Mouse (Mus musculus): ENCODE results near the gene Tnfsf11. TPM values are rescaled to one million over a fixed set of nuclear protein-coding genes. Genes with fewer than 3 reads are reported as not detected.

The Tnfsf11 gene
- polyA plus RNA-seq, 1 experiment from 2014 or later, result not detected

DNA sequence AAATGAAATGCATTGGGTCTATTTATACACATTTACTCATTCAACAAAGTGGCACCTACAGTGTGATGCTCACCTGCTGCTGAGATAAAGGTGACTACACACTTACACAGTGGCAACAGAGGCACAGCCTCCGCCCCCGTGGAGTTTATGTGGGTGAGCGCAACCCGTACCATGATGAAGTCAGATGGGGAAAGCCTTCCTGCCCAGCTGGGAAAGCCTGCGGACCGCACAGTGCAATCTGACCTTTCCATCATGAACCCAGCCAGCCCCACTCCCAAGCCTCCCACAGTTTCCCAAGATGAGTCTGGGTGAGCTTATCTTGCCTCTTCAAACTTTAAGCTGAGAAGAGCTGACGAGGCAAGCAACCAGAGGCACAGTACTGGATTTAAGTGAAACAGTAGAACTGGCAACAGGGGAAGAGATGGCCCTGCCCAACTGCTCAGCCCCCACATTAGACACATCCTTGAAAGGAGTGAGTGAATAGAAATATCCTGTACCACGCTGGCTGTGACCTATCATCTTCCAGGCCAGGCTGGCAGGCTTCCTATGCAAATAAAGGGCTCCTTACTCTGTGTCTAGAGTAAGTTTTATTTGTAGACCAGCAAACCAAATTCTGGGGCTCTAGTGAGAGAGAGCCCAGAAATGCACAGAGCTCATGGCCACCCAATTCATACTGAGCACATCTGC is 22.1 kb upstream of the Tnfsf11 start:
- WGBS, result 77% methylated on average over 8 of the region's 8 CpGs
- Histone ChIP-seq H3K9ac (no peak overlapping the region), H3K4me2 (no peak overlapping the region), H3K27ac (replicated peaks) (no peak overlapping the region), H3K4me1 (replicated peaks) (peaks cover 6% of the 10 kb centered on the region; the same call in 1 of the 2 replicates), H3K27me3 (no peaks in the 10 kb centered on the region), H3K36me3 (no peaks in the 10 kb centered on the region), H3K9me3 (no peaks in the 10 kb centered on the region), H3K4me3 (no peak overlapping the region)
- ATAC-seq (ENCODE audit: low read depth), result no peak

DNA sequence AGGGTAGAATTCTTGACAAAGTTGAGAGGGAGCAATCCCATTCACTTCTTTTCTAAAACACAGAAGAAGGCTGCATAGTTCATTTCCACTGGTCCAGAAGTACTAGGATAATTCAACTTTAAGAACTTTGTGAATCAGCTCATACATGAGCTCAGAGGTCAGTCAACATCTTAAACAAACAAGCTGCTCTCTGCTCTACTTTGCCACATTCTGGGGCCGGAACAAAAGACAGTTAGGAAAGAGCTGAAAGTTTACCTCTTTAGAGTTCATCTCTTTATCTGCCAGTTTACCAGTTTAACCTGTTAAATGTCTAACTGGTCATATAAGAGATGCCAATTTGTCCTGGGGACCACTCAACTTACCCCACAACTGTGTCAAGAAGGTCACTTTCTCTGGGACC is 15.5 kb upstream of the Tnfsf11 start:
- no peaks in the 10 kb centered on the region for H3K36me3 ChIP-seq
- H3K4me1 ChIP-seq (replicated peaks), result no peaks in the 10 kb centered on the region
- no peak overlapping the region for H3K9ac ChIP-seq
- H3K27me3 ChIP-seq, result no peaks in the 10 kb centered on the region
- no peaks in the 10 kb centered on the region for H3K9me3 ChIP-seq
- H3K27ac ChIP-seq (replicated peaks), result no peak overlapping the region
- no peak for ATAC-seq (ENCODE audit: low read depth)
- H3K4me3 ChIP-seq, result no peak overlapping the region
- H3K4me2 ChIP-seq, result no peak overlapping the region
- WGBS, result 86% methylated on average over 1 of the region's 1 CpGs

DNA sequence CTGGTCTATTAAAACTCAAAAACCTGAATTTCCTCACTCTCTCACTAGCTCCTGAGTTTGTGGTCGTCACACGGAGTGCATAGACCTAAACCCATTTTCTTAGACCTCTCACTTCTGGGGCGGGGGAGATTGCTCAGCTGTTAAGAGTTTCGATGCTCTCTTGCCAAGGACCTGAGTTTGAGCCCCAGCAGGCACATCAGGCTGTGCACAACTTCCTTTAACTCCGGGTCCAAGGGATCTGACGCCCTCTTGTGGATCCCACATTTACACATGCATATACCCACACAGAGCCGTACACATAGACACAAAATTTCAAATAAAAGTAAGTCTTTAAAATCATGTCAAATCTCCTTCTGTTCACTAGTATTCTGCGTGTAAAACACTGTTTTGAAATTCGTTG is 15.1 kb upstream of the Tnfsf11 start:
- no peaks in the 10 kb centered on the region for H3K27me3 ChIP-seq
- H3K4me3 ChIP-seq, result no peak overlapping the region
- no peaks in the 10 kb centered on the region for H3K36me3 ChIP-seq
- 86% methylated on average over 9 of the region's 9 CpGs for WGBS
- H3K4me2 ChIP-seq, result no peak overlapping the region
- no peak overlapping the region for H3K27ac ChIP-seq (replicated peaks)
- H3K4me1 ChIP-seq (replicated peaks), result no peaks in the 10 kb centered on the region
- no peak overlapping the region for H3K9ac ChIP-seq
- ATAC-seq (ENCODE audit: low read depth), result no peak
- H3K9me3 ChIP-seq, result no peaks in the 10 kb centered on the region

DNA sequence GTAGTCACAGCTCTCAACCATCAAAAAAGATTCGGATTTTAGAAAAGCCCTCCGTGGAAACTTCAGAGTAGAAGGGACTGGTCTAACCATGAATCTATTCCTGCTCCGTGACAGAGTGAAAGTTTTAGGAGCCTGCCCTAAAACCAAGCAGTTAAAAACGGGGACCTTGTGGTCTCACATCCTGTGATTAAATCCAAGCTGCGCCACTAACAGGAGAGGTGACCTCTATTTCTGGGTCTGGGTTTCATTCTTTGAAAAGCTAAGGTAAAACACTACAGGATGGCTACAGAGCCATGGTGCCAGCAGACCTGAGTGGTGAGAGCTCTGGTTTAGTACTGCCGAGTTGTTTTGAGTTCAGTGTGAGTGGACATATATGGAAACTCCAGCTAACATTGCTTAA is 12.4 kb upstream of the Tnfsf11 start:
- Histone ChIP-seq H3K27me3 (no peaks in the 10 kb centered on the region), H3K36me3 (no peaks in the 10 kb centered on the region), H3K9ac (no peak overlapping the region), H3K27ac (replicated peaks) (no peak overlapping the region), H3K4me1 (replicated peaks) (no peaks in the 10 kb centered on the region), H3K9me3 (no peaks in the 10 kb centered on the region), H3K4me2 (no peak overlapping the region), H3K4me3 (no peak overlapping the region)
- WGBS, result 88% methylated on average over 6 of the region's 6 CpGs
- no peak for ATAC-seq (ENCODE audit: low read depth)

GRCm38 (mm10) chr14:78319580-78319979 is 11.7 kb upstream of the Tnfsf11 start:
- Histone ChIP-seq H3K4me2 (no peak overlapping the region), H3K4me1 (replicated peaks) (no peaks in the 10 kb centered on the region)
- WGBS, result 76% methylated on average over 5 of the region's 5 CpGs

DNA sequence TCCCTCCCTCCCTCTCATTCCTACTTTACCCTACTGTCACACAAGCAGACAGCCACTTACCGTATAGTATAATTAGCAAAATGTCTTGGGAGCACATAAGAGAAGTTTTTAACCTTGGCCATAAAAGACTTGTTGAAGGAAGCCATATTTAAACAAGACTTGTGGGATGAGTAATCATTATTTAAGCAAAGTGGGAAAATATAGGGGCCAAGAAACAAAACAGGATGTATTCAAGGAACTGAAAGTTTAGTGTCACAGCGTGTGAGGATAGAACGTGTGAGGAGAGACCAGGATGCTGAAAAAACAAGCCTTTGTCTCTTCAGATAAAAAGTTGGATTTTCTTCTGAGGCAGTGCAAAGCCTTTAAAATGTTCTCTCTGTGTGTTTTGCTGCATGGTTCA is 11.2 kb upstream of the Tnfsf11 start:
- no peaks in the 10 kb centered on the region for H3K27me3 ChIP-seq
- no peak overlapping the region for H3K4me2 ChIP-seq
- H3K4me1 ChIP-seq (replicated peaks), result no peaks in the 10 kb centered on the region
- no peaks in the 10 kb centered on the region for H3K36me3 ChIP-seq
- H3K9me3 ChIP-seq, result no peaks in the 10 kb centered on the region
- 74% methylated on average over 3 of the region's 3 CpGs for WGBS
- H3K27ac ChIP-seq (replicated peaks), result no peak overlapping the region
- H3K9ac ChIP-seq, result no peak overlapping the region
- no peak for ATAC-seq (ENCODE audit: low read depth)
- no peak overlapping the region for H3K4me3 ChIP-seq

More at GRCm38 (mm10) chr14:78319580-78319979, 11.7 kb upstream of the Tnfsf11 start:
- no peak for ATAC-seq (ENCODE audit: low read depth)
- no peaks in the 10 kb centered on the region for H3K36me3 ChIP-seq
- H3K9me3 ChIP-seq, result no peaks in the 10 kb centered on the region
- no peak overlapping the region for H3K27ac ChIP-seq (replicated peaks)
- no peaks in the 10 kb centered on the region for H3K27me3 ChIP-seq
- H3K9ac ChIP-seq, result no peak overlapping the region
- H3K4me3 ChIP-seq, result no peak overlapping the region

GRCm38 (mm10) chr14:78317623-78318022 is 9.8 kb upstream of the Tnfsf11 start:
- no peak overlapping the region for H3K27ac ChIP-seq (replicated peaks)
- H3K4me1 ChIP-seq (replicated peaks), result no peaks in the 10 kb centered on the region
- no peaks in the 10 kb centered on the region for H3K36me3 ChIP-seq
- H3K9ac ChIP-seq, result no peak overlapping the region
- H3K4me3 ChIP-seq, result no peak overlapping the region
- 82% methylated on average over 5 of the region's 5 CpGs for WGBS
- no peak overlapping the region for H3K4me2 ChIP-seq
- H3K9me3 ChIP-seq, result no peaks in the 10 kb centered on the region
- no peak for ATAC-seq (ENCODE audit: low read depth)
- no peaks in the 10 kb centered on the region for H3K27me3 ChIP-seq

DNA sequence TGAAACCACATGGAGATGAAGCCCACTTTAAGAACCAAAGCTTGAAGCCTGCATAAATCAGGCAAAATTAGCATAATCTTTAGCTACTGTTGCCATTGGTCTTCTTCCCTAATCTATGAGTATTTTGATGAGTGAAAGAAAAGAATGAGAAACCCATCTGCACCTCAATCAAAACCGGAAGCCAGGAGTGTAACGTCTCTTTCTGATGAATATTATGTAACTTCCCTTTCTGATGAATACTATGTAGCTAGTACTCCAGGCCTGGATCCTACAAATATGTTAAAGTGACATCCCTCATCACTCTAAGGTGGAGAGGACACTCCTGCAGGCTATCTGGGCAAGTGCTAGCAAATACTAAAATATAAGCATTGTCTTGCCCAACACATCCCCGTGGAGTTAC is 6.9 kb downstream of the Tnfsf11 start:
- no peak overlapping the region for H3K4me2 ChIP-seq
- H3K4me1 ChIP-seq (replicated peaks), result no peaks in the 10 kb centered on the region
- 96% methylated on average over 3 of the region's 3 CpGs for WGBS
- no peaks in the 10 kb centered on the region for H3K9me3 ChIP-seq
- H3K27me3 ChIP-seq, result peaks cover 7% of the 10 kb centered on the region
- no peak overlapping the region for H3K27ac ChIP-seq (replicated peaks)
- no peak overlapping the region for H3K4me3 ChIP-seq
- no peak for ATAC-seq (ENCODE audit: low read depth)
- H3K9ac ChIP-seq, result no peak overlapping the region
- H3K36me3 ChIP-seq, result no peaks in the 10 kb centered on the region

- Histone ChIP-seq H3K27ac (replicated peaks) (no peak overlapping the region), H3K9ac (no peak overlapping the region), H3K27me3 (0 out of 2 replicates have a peak, but pooled peaks cover 5% of the 10 kb centered on the region), H3K4me2 (no peak overlapping the region), H3K4me3 (no peak overlapping the region), H3K4me1 (replicated peaks) (peaks cover 20% of the 10 kb centered on the region), H3K36me3 (no peaks in the 10 kb centered on the region), H3K9me3 (no peaks in the 10 kb centered on the region)
- 96% methylated on average over 7 of the region's 7 CpGs for WGBS
- no peak for ATAC-seq (ENCODE audit: low read depth)
These were observed 15.2 kb downstream of the Tnfsf11 start for GRCm38 (mm10) chr14:78292687-78293086.

GRCm38 (mm10) chr14:78289912-78290523 is 17.8 kb downstream of the Tnfsf11 start:
- no peak overlapping the region for H3K9ac ChIP-seq
- no peaks in the 10 kb centered on the region for H3K9me3 ChIP-seq
- no peak overlapping the region for H3K27ac ChIP-seq (replicated peaks)
- no peaks in the 10 kb centered on the region for H3K36me3 ChIP-seq
- WGBS, result 78% methylated on average over 9 of the region's 9 CpGs
- H3K4me3 ChIP-seq, result no peak overlapping the region
- ATAC-seq (ENCODE audit: low read depth), result no peak
- no peak overlapping the region for H3K4me2 ChIP-seq
- H3K4me1 ChIP-seq (replicated peaks), result peaks cover 31% of the 10 kb centered on the region
- H3K27me3 ChIP-seq, result 0 out of 2 replicates have a peak, but pooled peaks cover 5% of the 10 kb centered on the region

- 4% methylated on average over 5 of the region's 5 CpGs for WGBS
- ATAC-seq (ENCODE audit: low read depth), result 0 out of 2 replicates have a peak, but pooled peaks have one; percentile 40
These were observed 18.9 kb downstream of the Tnfsf11 start for GRCm38 (mm10) chr14:78288903-78289302.

DNA sequence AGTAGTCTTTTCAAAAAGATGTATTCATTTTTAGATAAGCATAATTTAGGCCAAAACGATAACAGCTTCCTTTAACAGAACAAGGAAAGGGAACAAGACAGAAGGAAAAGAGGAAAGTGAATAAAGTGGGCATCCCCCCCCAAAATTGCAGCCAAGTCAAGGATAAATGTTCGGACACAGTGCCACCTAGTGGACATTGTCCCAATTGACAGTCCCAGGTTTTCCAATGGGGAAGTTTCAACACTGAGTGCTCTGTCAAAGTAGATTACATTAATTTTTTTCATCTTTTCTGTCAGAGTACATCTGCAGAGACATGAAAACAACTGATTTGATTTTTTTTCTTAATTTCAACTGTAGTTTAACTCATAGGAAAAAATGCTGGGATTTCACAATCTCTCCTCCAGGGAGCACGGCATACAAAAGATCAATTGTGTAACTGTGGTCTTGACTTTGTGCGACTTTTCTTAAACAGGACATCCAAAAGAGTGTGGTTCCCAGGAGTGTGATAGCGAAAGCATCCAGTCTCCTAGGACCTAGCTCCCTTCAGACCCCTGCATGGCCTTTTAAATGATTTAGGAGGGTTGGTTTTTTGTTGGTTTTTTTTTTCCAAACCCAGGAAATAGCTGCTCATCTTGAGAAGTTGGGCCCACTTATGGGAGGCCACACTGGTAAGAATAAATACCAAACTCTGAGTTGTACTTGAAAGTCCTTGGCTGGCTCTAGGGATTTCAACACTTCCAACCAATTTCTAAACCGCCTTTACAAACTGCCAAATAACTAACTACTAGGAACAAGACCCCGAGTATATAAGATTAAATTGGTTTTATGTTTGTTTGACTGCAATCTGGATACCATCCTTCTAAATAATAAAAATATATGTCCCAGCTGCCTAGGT is 19.7 kb downstream of the Tnfsf11 start:
- Histone ChIP-seq H3K9ac (no peak overlapping the region), H3K27ac (replicated peaks) (no peak overlapping the region), H3K27me3 (0 out of 2 replicates have a peak, but pooled peaks cover 5% of the 10 kb centered on the region), H3K9me3 (no peaks in the 10 kb centered on the region), H3K36me3 (no peaks in the 10 kb centered on the region), H3K4me2 (no peak overlapping the region), H3K4me3 (no peak overlapping the region), H3K4me1 (replicated peaks) (peaks cover 31% of the 10 kb centered on the region)
- 30% methylated on average over 7 of the region's 7 CpGs for WGBS
- ATAC-seq (ENCODE audit: low read depth), result no peak

More at GRCm38 (mm10) chr14:78288903-78289302, 18.9 kb downstream of the Tnfsf11 start:
- H3K27ac ChIP-seq (replicated peaks), result no peak overlapping the region
- no peak overlapping the region for H3K9ac ChIP-seq
- H3K4me3 ChIP-seq, result no peak overlapping the region
- no peak overlapping the region for H3K4me2 ChIP-seq
- H3K4me1 ChIP-seq (replicated peaks), result peaks cover 31% of the 10 kb centered on the region
- H3K27me3 ChIP-seq, result 0 out of 2 replicates have a peak, but pooled peaks cover 5% of the 10 kb centered on the region
- H3K9me3 ChIP-seq, result no peaks in the 10 kb centered on the region
- no peaks in the 10 kb centered on the region for H3K36me3 ChIP-seq

Measured in neural tube, embryonic 13.5 days (tissue).